Mouse (Mus musculus): ENCODE results near the gene Gm44511.

GRCm38 (mm10) chr6:128761144-128761540 is 65.0 kb downstream of the Gm44511 start:
- TF ChIP-seq TAL1 (IDR thresholded peaks at IDR 0.05; ENCODE audit: low read length) = no peak
- TF ChIP-seq EP300 (IDR thresholded peaks at IDR 0.05; ENCODE audit: low read depth in 1 of 2, low read length in 2 of 2) = no peak
- no peak for TF ChIP-seq POLR2A (IDR thresholded peaks at IDR 0.05; ENCODE audit: control insufficient read depth in 1 of 2, insufficient read depth in 1 of 2, low read depth in 1 of 2, low read length in 2 of 2, poor library complexity in 1 of 2)
- TF ChIP-seq ZC3H11A (IDR thresholded peaks at IDR 0.05; ENCODE audit: low read depth, low read length) = no peak
- no peak; a peak in 1 of 6 replicates for TF ChIP-seq CTCF (IDR thresholded peaks at IDR 0.05 in 2 of 3, conservative IDR thresholded peaks at IDR 0.05 in 1 of 3; ENCODE audit: control insufficient read depth in 1 of 3, insufficient read depth in 1 of 3, low read depth in 2 of 3, low read length in 3 of 3, poor library complexity in 1 of 3, severe bottlenecking in 1 of 3)
- no peak for TF ChIP-seq E2F4 (IDR thresholded peaks at IDR 0.05; ENCODE audit: borderline replicate concordance, low read depth, low read length)
- no peak for TF ChIP-seq CHD1 (IDR thresholded peaks at IDR 0.05; ENCODE audit: low read depth, low read length)
- TF ChIP-seq NRF1 (IDR thresholded peaks at IDR 0.05; ENCODE audit: insufficient read depth, low read depth, low read length, poor library complexity, severe bottlenecking) = no peak
- no peak for TF ChIP-seq CHD2 (IDR thresholded peaks at IDR 0.05; ENCODE audit: low read length)
